Mouse (Mus musculus) heart, adult 18-20 months (tissue): ENCODE data around the gene Apoc1. TPM values are rescaled to one million over a fixed set of nuclear protein-coding genes. Genes with fewer than 3 reads are reported as not detected.
"Not testable (repeated sequence)": the region's sequence is repeated elsewhere in the genome, so short reads cannot be mapped to it uniquely, and the experiment has no call there.

Experiments
- DNase-seq, 2 experiments: peaks; one replicate each; pipeline ENCODE4 v3.0.0; 2021 to 2022; ENCODE audit warnings: mixed read lengths in 1 of 2
- total RNA-seq, 2 experiments: library from RNA; stranded (reverse); gene quantifications; 2 replicates each; pipeline ENCODE4 v1.2.3; 2021

Gene Apoc1
- total RNA-seq, 2 experiments from 2014 or later, result 0.57 to 19.5 TPM

GRCm38 (mm10) chr7:19705271-19705670 lies 12.8 kb upstream of the Apoc1 start:
- no peak for DNase-seq

DNA sequence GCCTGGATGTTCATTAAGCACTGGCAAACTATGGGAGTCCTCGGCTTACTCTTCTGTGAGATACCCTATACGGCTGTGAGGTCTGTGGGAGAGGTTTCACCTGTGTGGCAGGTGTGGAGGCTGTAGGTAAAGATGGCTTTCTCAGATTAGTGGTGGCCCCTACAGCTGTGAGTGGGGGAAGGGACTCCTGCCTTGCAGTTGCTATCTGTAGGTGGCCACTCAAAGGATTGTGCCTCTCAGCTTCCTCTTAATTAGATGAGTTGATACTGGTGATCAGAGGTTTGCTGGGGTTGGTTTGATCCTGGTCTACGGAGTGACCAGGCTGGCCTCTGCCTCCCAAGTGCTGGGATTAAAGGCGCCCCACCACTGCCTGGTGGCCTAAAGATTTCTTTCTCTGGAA lies 12.0 kb upstream of the Apoc1 start:
- no peak for DNase-seq

DNA sequence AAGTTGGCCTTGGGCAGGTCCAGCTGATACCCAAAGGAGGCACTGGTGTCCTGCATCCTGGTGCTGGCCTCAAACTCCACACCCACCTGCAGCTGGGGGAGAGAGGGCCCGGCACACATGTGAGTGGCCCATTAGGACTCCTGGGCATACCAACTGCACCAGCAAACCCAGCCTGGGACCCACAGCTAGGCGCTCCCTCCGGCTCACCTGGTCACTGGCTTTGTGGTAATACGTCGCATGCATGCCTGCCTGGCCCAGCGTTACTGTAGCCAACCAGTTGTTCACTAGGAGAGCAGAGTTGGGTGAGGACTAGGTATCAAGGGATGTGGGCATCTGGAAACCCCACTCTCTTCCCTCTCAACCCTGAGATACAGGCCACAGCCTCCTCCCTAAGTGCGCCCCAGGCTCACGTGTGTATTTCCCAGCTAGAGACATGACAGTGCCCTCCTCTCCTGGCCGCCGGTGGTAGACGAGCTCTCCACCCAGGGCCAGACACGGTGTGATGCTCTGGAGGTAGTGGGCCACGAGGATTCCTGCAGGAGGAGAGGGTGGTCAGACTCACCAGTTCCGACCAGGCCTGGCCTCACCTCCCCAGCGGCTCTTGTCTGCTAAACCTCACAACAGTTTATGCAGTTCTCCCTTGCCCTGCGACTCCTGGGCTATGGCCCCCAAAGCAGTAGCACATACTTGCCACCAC lies 10.5 kb upstream of the Apoc1 start:
- no peak for DNase-seq

- peak; percentile 89 to 90 for DNase-seq
These were observed 8.8 kb upstream of the Apoc1 start for GRCm38 (mm10) chr7:19701069-19701761.

DNA sequence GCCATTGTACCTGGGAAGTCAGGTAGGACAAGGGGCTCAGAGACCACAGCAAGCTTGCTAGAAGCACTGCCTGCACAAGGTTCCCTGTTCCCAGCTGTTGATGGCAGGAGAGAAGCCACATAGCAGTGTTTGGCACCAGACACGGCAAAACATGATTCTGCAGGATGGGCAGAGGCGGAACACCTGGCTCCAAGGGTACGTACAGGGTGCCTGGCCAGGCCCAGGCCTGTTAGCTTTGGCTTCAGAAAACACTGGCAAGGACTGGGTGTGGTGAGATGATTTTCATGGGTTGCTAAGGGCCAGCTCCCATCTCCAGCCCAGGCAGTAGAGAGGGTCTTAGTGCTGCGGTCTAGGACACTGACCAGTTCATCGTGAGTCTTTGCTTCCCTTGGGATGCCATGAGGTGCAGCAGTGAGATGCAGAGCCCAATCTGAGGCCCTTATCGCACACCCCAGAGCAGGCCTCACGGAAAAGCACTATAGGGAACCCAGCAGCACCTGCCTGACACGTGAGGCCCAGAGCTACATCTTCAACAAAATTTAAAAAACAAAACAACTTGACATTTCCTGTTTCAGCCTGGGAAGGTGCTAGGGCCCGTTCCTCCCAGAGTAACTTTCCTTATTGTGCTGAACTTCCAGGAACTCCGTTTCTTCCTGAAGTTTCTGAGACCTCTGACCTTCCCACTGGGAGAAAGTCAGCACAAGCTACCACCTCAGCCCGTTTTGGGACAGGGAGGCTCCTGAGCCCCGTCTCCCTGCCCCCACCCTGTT lies 8.0 kb upstream of the Apoc1 start:
- no peak for DNase-seq

DNA sequence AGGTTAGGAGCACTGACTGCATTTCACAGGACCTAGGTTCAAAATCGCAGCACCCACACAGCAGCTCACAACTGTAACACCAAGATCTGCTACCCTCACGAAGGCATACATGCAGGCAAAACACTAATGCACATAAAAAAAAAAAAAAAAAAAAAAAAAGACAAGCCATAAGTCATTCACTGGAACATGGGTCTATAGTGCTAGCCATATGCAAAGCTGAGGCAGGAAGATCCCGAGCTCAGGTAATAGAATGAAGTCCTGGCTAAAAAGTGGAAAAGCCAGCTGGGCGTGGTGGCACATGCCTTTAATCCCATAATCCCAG lies 7.3 kb upstream of the Apoc1 start:
- no peak for DNase-seq

DNA sequence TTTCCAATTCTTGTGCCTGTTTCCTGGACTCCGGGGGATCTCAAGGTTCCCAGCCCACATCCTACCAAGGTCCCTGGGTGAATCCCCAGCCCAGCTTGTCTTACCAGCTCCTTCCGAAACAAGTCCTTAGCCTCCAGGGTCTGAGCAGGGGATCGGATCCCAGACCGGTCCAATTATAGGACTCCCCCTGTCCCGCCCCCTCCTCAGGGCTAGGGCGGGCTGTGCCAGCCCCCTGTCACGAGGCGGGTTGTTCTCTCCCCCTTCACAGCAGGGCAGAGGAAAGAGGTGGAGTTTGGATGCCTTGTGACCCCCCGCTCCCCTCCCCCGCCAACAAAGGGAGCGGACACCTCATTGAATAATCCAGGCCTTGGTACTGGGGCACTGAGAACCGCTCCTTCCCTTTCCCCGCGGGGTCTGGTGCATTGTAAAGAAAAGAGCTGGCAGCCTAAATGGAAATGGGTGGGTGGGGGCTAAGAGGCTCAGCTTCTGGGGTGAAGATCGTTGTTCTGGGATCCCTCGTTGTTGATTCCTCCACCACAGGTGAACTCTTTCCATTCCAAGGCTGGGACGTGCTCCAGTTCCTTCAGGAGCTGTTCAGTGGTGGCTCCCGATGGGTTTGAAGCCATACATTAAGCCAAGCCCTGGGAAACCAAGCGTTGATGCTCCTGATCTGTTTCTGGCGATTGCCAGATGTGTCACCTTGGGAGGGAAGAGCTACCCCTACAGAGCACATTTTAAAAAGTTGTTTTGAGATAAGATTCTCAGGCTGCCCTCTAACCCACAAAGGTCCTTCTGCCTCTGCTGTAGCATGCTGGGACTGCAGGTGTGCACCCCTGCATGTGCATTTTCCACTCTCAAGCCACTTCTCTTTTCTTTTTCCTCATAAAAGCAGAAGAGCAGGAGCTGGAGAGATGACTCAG lies 6.7 kb upstream of the Apoc1 start, which contains the start of gene Apoe:
TSS of gene Apoe (minus strand) at position 282 of the 920 bp plus-strand sequence.
- peak; percentile 79 to 88 for DNase-seq

DNA sequence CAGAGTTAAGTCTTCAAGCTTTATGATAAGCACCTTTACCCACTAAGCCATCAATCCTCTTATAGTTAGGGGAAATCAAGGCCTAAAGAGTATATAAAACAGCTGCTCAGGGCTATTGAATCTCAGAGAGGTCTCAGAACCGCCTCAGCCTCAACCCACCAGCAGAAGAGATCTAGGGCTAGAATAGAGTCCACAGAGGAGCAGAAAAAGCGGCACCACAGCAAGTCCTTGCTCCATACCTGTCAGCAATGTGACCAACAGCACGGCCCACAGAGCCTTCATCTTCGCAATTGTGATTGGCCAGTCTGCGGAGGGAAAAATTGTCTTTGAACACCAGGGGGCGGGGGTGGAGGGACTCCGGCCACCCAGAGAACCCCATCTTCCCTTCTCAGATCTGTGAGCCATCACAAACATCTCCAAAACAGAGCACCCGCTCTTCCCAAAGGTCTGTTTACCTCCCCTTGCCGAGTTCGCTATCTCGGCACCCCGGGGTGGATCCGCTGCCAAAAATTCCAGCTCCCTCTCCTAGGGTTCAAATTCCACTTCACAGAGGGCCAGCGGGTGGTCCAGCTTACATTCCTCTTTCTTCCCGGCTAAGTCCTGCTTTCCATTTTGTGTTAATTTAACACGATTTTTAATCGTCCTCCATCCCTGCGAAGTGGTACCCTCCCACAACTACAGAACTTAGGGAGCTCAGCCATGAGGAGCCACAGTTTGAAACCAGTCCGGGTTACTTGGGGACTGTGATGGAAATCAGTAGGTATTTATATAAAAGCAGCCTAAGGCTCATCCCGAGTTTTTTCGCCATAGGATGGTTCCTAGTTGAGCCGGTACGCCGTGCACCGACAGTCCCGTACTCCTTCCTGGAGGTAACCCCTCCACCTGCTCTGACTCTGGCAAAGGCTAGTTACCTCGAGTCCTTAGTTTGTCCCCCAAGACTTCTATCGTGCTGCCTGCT lies 5.8 kb upstream of the Apoc1 start:
- peak in 1 of 2 experiments; percentile 56 for DNase-seq

GRCm38 (mm10) chr7:19696336-19696873 lies 3.9 kb upstream of the Apoc1 start:
- no peak for DNase-seq

GRCm38 (mm10) chr7:19695881-19696280 lies 3.4 kb upstream of the Apoc1 start:
- no peak for DNase-seq

GRCm38 (mm10) chr7:19695213-19695594 lies 2.7 kb upstream of the Apoc1 start:
- no peak for DNase-seq

DNA sequence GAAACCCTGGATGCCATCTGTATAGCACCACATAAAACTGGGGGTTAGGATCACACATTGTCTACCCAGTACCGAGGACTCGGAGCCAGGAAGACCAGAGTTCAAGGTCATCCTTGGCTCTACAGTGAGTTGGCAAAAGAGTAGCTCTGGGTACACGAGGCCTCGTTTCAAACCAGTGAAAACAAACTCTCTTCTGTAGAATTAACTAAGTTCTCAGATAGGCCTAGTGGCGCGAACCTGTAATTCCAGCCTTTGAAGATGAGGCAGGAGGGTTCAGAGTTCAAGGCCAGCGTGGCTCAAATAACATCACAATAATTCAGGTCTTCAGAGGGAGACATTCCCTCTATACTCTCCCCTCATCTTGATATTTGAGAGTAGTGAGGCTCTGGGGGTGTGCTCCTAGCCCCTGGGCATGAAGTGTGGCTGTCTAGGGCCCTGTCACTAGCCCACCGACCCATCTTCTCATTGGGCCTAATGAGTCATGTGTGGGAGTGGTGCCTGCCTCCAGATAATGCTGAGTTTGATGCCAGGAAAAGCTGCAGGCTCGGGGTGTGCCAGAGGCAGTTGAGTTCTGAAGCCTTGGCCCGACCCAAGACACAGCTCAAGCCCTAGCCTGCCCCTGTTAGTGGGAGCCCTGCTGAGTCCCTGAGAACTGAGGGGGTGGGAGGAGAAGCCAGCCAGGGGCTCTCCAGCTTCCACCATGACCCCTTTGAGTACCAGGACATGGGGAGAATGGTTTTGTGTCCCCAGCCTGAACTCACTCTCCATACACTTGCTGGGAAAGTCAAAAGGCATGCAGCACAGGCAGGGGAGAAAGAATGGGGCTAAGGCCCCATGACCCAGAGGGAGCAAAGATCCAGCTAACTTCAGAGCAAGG lies 2.1 kb upstream of the Apoc1 start:
- DNase-seq, result no peak

DNA sequence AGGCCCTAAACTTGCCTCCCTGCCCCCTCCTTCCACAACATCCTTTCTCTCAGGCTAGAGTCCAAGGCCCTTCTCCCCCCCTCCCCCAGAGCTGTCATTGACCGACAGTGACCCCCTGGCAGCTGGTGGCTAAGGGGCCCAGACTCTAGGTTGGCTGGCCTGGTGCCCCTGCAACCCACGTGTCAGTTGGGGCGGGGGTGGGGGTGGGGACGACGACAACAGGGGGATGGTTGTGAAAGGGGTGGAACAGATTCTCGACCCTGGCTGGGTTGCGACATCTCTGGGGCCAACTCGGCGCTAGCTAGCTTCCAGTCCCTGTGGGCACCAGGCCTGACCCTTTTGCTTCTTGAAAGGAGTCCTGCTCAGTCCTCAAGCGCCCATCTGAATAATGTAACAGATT lies 961 bp upstream of the Apoc1 start:
- DNase-seq, result peak; percentile 75 to 82

- no peak for DNase-seq
These were observed 1.0 kb downstream of the Apoc1 start for GRCm38 (mm10) chr7:19691434-19691833.

GRCm38 (mm10) chr7:19690845-19691244 lies 1.6 kb downstream of the Apoc1 start:
- no peak for DNase-seq

DNA sequence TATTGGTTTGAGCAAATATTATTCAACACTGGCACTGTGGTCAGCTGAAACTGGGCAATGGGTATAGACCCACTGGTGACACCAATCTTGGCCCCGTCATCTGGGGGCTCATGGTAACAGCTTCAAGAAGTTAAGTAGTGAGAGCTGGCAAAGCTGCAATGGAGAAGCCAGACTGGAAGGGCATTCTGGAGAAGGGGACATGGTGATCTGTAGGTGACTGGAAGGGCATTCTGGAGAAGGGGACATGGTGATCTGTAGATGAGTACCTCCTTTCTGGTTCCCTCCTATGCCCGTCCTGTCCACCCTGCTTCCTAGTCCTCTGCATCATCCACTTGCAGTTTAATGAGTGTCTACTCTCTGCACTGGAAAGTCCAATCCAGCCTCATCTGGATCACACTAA lies 3.8 kb downstream of the Apoc1 start:
- DNase-seq, result no peak

GRCm38 (mm10) chr7:19688101-19688500 lies 4.4 kb downstream of the Apoc1 start:
- DNase-seq, result no peak

- not testable (repeated sequence) for DNase-seq
These were observed 5.4 kb downstream of the Apoc1 start for GRCm38 (mm10) chr7:19686927-19687583.

DNA sequence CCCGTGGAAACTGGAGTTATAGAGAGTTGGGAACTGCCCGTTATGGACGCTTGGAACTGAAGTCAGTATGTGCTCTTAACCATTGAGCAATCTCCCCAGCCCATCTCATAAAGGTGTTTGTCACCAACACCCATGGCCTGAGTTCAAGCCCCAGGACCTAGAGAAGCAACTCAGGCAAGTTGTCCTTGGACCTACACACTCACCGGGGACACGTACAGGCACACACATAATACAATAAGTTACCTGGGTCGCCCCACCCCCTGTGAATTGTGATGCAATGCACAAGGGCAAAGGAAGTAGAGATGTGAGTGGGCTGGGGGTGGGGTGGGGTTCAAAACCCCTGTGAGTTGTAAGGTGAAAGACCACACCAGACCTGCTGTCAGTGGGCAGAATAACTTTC lies 5.9 kb downstream of the Apoc1 start:
- DNase-seq, result no peak
